In the genomic region with DNA sequence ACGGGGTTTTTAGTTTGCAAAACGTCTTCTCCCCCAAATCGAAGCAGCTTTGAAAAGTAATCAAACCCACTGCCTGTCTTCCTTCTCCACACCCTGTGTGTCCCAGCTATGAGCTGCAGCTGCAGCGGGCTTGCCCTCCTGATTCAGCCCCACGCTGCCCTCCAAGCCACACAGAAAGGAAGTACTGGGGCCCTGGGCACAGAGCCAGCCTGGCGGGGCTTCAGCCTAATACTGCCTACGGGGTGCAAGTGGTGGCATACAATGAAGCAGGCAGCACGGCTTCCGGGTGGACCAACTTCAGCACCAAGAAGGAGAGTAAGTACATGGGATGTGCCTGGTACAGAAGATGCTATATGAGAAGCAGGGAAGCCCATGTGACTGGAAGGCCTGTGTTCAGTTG, we compare ENCODE assay signal across 13 mouse cellular contexts. TPM values are rescaled to one million over a fixed set of nuclear protein-coding genes. Genes with fewer than 3 reads are reported as not detected.
DNase-seq lines count a peak whose midpoint lies in the region; ATAC-seq and TF ChIP-seq lines count a peak whose summit lies in the region.
"Had no signal": no experiment of that assay in that cellular context is flagged by ENCODE, and none has a peak within 500 bp of the region (broad histone marks: within the 10 kb centered on the region; RNA-seq: fewer than 3 reads in every experiment).

No protein-coding gene starts in this region.

- no peaks in the 10 kb centered on the region for H3K36me3 ChIP-seq in embryonic facial prominence, embryonic 14.5 days (ENCODE audit: control insufficient read depth, insufficient read depth, low read length)
- H3K36me3 ChIP-seq in embryonic facial prominence, embryonic 10.5 days (replicated peaks): no peaks in the 10 kb centered on the region
- H3K36me3 ChIP-seq in liver, embryonic 13.5 days: no peaks in the 10 kb centered on the region
- H3K36me3 ChIP-seq in liver, postnatal 0 days (replicated peaks; ENCODE audit: insufficient read depth, low read length): no peaks in the 10 kb centered on the region
- H3K36me3 ChIP-seq in forebrain, postnatal 0 days (ENCODE audit: insufficient read depth): no peaks in the 10 kb centered on the region
- H3K36me3 ChIP-seq: hindbrain, embryonic 15.5 days; kidney, embryonic 15.5 days; limb, embryonic 13.5 days had no signal

- H3K4me2 ChIP-seq in embryonic facial prominence, embryonic 14.5 days (ENCODE audit: low read depth, low read length): no peak overlapping the region
- H3K4me2 ChIP-seq in liver, embryonic 13.5 days: no peak overlapping the region
- no peak overlapping the region for H3K4me2 ChIP-seq in liver, postnatal 0 days (ENCODE audit: low read depth, low read length)
- H3K4me2 ChIP-seq in forebrain, postnatal 0 days (ENCODE audit: low read depth): no peak overlapping the region
- H3K4me2 ChIP-seq: heart, embryonic 11.5 days; hindbrain, embryonic 15.5 days; kidney, embryonic 15.5 days; limb, embryonic 13.5 days had no signal

- DNase-seq in embryonic facial prominence, embryonic 14.5 days (ENCODE audit: low spot score): peak; percentile 9
- DNase-seq in embryonic facial prominence, embryonic 10.5 days (ENCODE audit: low spot score): no peak
- DNase-seq in liver, embryonic 13.5 days: no peak
- no peak for DNase-seq in liver, postnatal 0 days
- peak; percentile 58 for DNase-seq in retina, postnatal 1 day
- no peak for DNase-seq in retina, embryonic 14.5 days (ENCODE audit: low spot score)
- DNase-seq in forebrain, postnatal 0 days: peak; percentile 18
- no peak for DNase-seq in gastrocnemius, postnatal 25 days
- DNase-seq: gastrocnemius, adult 2 months had no signal

- H3K4me3 ChIP-seq in embryonic facial prominence, embryonic 14.5 days (ENCODE audit: low read depth, low read length): no peak overlapping the region
- no peak overlapping the region for H3K4me3 ChIP-seq in embryonic facial prominence, embryonic 10.5 days
- H3K4me3 ChIP-seq in liver, embryonic 13.5 days (replicated peaks): no peak overlapping the region
- no peak overlapping the region for H3K4me3 ChIP-seq in liver, postnatal 0 days (ENCODE audit: low read depth, low read length)
- no peak overlapping the region for H3K4me3 ChIP-seq in forebrain, postnatal 0 days (ENCODE audit: low read depth, low read length)
- H3K4me3 ChIP-seq: gastrocnemius, adult 2 months; hindbrain, embryonic 15.5 days; kidney, embryonic 15.5 days; limb, embryonic 13.5 days had no signal

- no peak for TF ChIP-seq EP300 in liver, postnatal 0 days (IDR thresholded peaks at IDR 0.05; ENCODE audit: low read depth)

- TF ChIP-seq CTCF in liver, postnatal 0 days (IDR thresholded peaks at IDR 0.05; ENCODE audit: low read depth): no peak
- TF ChIP-seq CTCF in forebrain, postnatal 0 days (IDR thresholded peaks at IDR 0.05; ENCODE audit: low read depth): no peak

- H3K9me3 ChIP-seq in embryonic facial prominence, embryonic 14.5 days (ENCODE audit: control insufficient read depth, low read length): no peaks in the 10 kb centered on the region
- no peaks in the 10 kb centered on the region for H3K9me3 ChIP-seq in embryonic facial prominence, embryonic 10.5 days
- no peaks in the 10 kb centered on the region for H3K9me3 ChIP-seq in liver, embryonic 13.5 days (replicated peaks)
- H3K9me3 ChIP-seq in liver, postnatal 0 days (ENCODE audit: low read length): no peaks in the 10 kb centered on the region
- no peaks in the 10 kb centered on the region for H3K9me3 ChIP-seq in forebrain, postnatal 0 days (ENCODE audit: low read length)
- H3K9me3 ChIP-seq: hindbrain, embryonic 15.5 days; kidney, embryonic 15.5 days; limb, embryonic 13.5 days had no signal

- peaks cover 5% of the 10 kb centered on the region; the same call in 1 of the 2 replicates for H3K4me1 ChIP-seq in embryonic facial prominence, embryonic 14.5 days (ENCODE audit: control insufficient read depth, insufficient read depth, low read length)
- H3K4me1 ChIP-seq in embryonic facial prominence, embryonic 10.5 days: no peaks in the 10 kb centered on the region
- peaks cover 16% of the 10 kb centered on the region for H3K4me1 ChIP-seq in liver, embryonic 13.5 days (replicated peaks)
- no peaks in the 10 kb centered on the region for H3K4me1 ChIP-seq in liver, postnatal 0 days (ENCODE audit: insufficient read depth)
- H3K4me1 ChIP-seq in forebrain, postnatal 0 days (ENCODE audit: insufficient read depth): no peaks in the 10 kb centered on the region

- H3K9ac ChIP-seq in embryonic facial prominence, embryonic 14.5 days (ENCODE audit: low read depth, low read length): no peak overlapping the region
- no peak overlapping the region for H3K9ac ChIP-seq in liver, embryonic 13.5 days
- no peak overlapping the region for H3K9ac ChIP-seq in liver, postnatal 0 days (replicated peaks)
- H3K9ac ChIP-seq in forebrain, postnatal 0 days: no peak overlapping the region
- H3K9ac ChIP-seq: hindbrain, embryonic 15.5 days; kidney, embryonic 15.5 days; limb, embryonic 13.5 days had no signal

- 62% methylated on average over 9 of the region's 9 CpGs for WGBS in embryonic facial prominence, embryonic 14.5 days
- WGBS in embryonic facial prominence, embryonic 10.5 days: 85% methylated on average over 9 of the region's 9 CpGs
- WGBS in liver, embryonic 13.5 days (ENCODE audit: insufficient replicate concordance): 66% methylated on average over 9 of the region's 9 CpGs
- WGBS in liver, postnatal 0 days (ENCODE audit: insufficient replicate concordance): 56% methylated on average over 9 of the region's 9 CpGs
- 39% methylated on average over 9 of the region's 9 CpGs for WGBS in forebrain, postnatal 0 days

- H3K27me3 ChIP-seq in embryonic facial prominence, embryonic 14.5 days (replicated peaks; ENCODE audit: control insufficient read depth, insufficient read depth, low read length): no peaks in the 10 kb centered on the region
- no peaks in the 10 kb centered on the region for H3K27me3 ChIP-seq in embryonic facial prominence, embryonic 10.5 days (replicated peaks; ENCODE audit: low read depth, poor library complexity, severe bottlenecking)
- no peaks in the 10 kb centered on the region for H3K27me3 ChIP-seq in liver, embryonic 13.5 days
- no peaks in the 10 kb centered on the region for H3K27me3 ChIP-seq in liver, postnatal 0 days (ENCODE audit: insufficient read depth, low read length)
- H3K27me3 ChIP-seq in forebrain, postnatal 0 days (ENCODE audit: insufficient read depth, low read length): no peaks in the 10 kb centered on the region
- H3K27me3 ChIP-seq: hindbrain, embryonic 15.5 days; kidney, embryonic 15.5 days; limb, embryonic 13.5 days had no signal

- H3K27ac ChIP-seq in embryonic facial prominence, embryonic 14.5 days (replicated peaks; ENCODE audit: low read depth, low read length): no peak overlapping the region
- H3K27ac ChIP-seq in embryonic facial prominence, embryonic 10.5 days (replicated peaks): no peak overlapping the region
- H3K27ac ChIP-seq in liver, embryonic 13.5 days: no peak overlapping the region
- no peak overlapping the region for H3K27ac ChIP-seq in liver, postnatal 0 days (ENCODE audit: low read depth)
- H3K27ac ChIP-seq in forebrain, postnatal 0 days (ENCODE audit: low read depth, low read length): no peak overlapping the region
- H3K27ac ChIP-seq: gastrocnemius, adult 2 months; hindbrain, embryonic 15.5 days; kidney, embryonic 15.5 days; limb, embryonic 13.5 days had no signal

- no peak for ATAC-seq in embryonic facial prominence, embryonic 14.5 days (ENCODE audit: low read depth)
- ATAC-seq in liver, embryonic 13.5 days (ENCODE audit: low read depth): 0 out of 2 replicates have a peak, but pooled peaks have one; percentile 24
- no peak for ATAC-seq in liver, postnatal 0 days
- peak; percentile 32 for ATAC-seq in forebrain, postnatal 0 days

RNA-seq across cellular contexts. Expression of gene Kctd3, which starts 59.4 kb away (rescaled TPM):
- polyA plus RNA-seq in embryonic facial prominence, embryonic 14.5 days (2014; fragmentation: Nextera tagmentation; extraction: Ambion mirVana): 28.5 and 34.1 TPM in 2 replicates
- polyA plus RNA-seq in embryonic facial prominence, embryonic 10.5 days (2016; fragmentation: Nextera tagmentation; extraction: Ambion mirVana): 28.1 and 31.0 TPM in 2 replicates
- polyA plus RNA-seq in liver, embryonic 13.5 days (2015; fragmentation: Nextera tagmentation; extraction: Ambion mirVana): 10.2 and 11.2 TPM in 2 replicates
- polyA plus RNA-seq in liver, postnatal 0 days (2015; fragmentation: Nextera tagmentation; extraction: Ambion mirVana): 6.0 TPM in 2 replicates
- 63.6 and 79.6 TPM in 2 replicates for total RNA-seq in forebrain, postnatal 0 days (2014; rRNA removed)
- 42.4 and 48.7 TPM in 2 replicates for polyA plus RNA-seq in forebrain, postnatal 0 days (2015; fragmentation: Nextera tagmentation; extraction: Ambion mirVana)
- 10 to 100 TPM; 22.8 to 23.6 TPM for total RNA-seq in gastrocnemius, postnatal 25 days (2021)

Comparison
In these comparisons a context has a peak if more than half of its experiments do, and no peak if none do; other contexts are left out.
1. ATAC-seq: peak in liver, embryonic 13.5 days (single experiment) and forebrain, postnatal 0 days (single experiment); none in embryonic facial prominence, embryonic 14.5 days (single experiment) and liver, postnatal 0 days (single experiment).
2. DNase-seq: peak in embryonic facial prominence, embryonic 14.5 days (single experiment), retina, postnatal 1 day (single experiment) and forebrain, postnatal 0 days (single experiment); none in embryonic facial prominence, embryonic 10.5 days (single experiment), liver, embryonic 13.5 days (single experiment), liver, postnatal 0 days (single experiment), retina, embryonic 14.5 days (single experiment) and gastrocnemius, postnatal 25 days (single experiment).